8 mouse cellular contexts compared by ENCODE assay signal in genomic region chr12:31008171-31008570, GRCm38 (mm10).
DNase-seq lines count a peak whose midpoint lies in the region; ATAC-seq lines count a peak whose summit lies in the region.

No protein-coding gene starts in this region.

- no peak overlapping the region for H3K4me2 ChIP-seq in liver, embryonic 11.5 days

- H3K4me3 ChIP-seq in liver, embryonic 11.5 days (ENCODE audit: low read depth, low read length), result no peak overlapping the region

- peak; percentile 3 to 6 for DNase-seq in cerebellum, adult 18-20 months
- DNase-seq in cerebellum, adult 11 months, result no peak
- DNase-seq in liver (peak; percentile 16), adipocyte (ENCODE audit: low spot score) (peak; percentile 80)
- DNase-seq in liver, embryonic 11.5 days (ENCODE audit: low spot score), result no peak
- DNase-seq in frontal cortex, postnatal 36 days (ENCODE audit: low spot score in 2 of 2), result peak; percentile 21 to 22
- DNase-seq in lung, postnatal 14 days, result peak; percentile 62
- DNase-seq in B cell, adult 2 months, result no peak

- H3K36me3 ChIP-seq in liver, embryonic 11.5 days (ENCODE audit: control insufficient read depth, insufficient read depth, low read length), result no peaks in the 10 kb centered on the region

- no peak for ATAC-seq in liver, embryonic 11.5 days (replicated peaks; ENCODE audit: low FRiP score)

- no peak overlapping the region for H3K27ac ChIP-seq in liver, embryonic 11.5 days (ENCODE audit: low read depth, low read length)

- H3K9ac ChIP-seq in liver, embryonic 11.5 days (ENCODE audit: low read depth, low read length), result no peak overlapping the region

- no peaks in the 10 kb centered on the region for H3K9me3 ChIP-seq in liver, embryonic 11.5 days (ENCODE audit: control insufficient read depth, low read length)

- H3K4me1 ChIP-seq in liver, embryonic 11.5 days (replicated peaks; ENCODE audit: control insufficient read depth, insufficient read depth, low read length), result no peaks in the 10 kb centered on the region

- no peaks in the 10 kb centered on the region for H3K27me3 ChIP-seq in liver, embryonic 11.5 days (replicated peaks; ENCODE audit: control insufficient read depth, insufficient read depth, low read length)

- WGBS in liver, embryonic 11.5 days, result 23% methylated on average over 6 of the region's 6 CpGs

Comparison
In these comparisons a context has a peak if more than half of its experiments do, and no peak if none do; other contexts are left out.
1. DNase-seq: peak in cerebellum, adult 18-20 months (2 of 2), liver (single experiment), adipocyte (single experiment), frontal cortex, postnatal 36 days (2 of 2) and lung, postnatal 14 days (single experiment); none in cerebellum, adult 11 months (single experiment), liver, embryonic 11.5 days (single experiment) and B cell, adult 2 months (0 of 2).